ENCODE assay signal across 32 mouse cellular contexts in the genomic region with DNA sequence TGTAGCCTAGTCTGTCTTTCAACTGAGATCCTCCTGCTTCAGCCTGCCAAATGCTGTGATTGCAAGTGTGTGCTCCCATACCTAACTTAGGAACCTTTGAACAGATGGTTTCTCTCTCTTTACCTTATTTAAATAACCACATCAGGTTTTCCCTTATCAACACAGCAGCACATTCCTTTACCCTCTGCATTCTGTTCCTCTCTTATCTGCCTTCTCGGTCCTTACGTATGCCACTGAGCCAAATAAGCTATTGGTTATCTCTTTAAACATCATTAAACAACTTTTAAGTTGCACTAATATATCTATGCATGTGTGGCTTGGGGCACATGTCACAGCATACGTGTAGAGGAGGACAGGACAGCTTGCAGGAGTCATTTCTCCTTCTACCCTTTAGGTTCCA. TPM values are rescaled to one million over a fixed set of nuclear protein-coding genes. Genes with fewer than 3 reads are reported as not detected.
DNase-seq lines count a peak whose midpoint lies in the region; ATAC-seq and TF ChIP-seq lines count a peak whose summit lies in the region.
"Had no signal": no experiment of that assay in that cellular context is flagged by ENCODE, and none has a peak within 500 bp of the region (broad histone marks: within the 10 kb centered on the region; RNA-seq: fewer than 3 reads in every experiment).

No protein-coding gene starts in this region.

- no peaks in the 10 kb centered on the region for H3K9me3 ChIP-seq in stomach, embryonic 15.5 days
- no peaks in the 10 kb centered on the region for H3K9me3 ChIP-seq in stomach, postnatal 0 days (ENCODE audit: control insufficient read depth, low read length)
- H3K9me3 ChIP-seq in liver, embryonic 12.5 days (replicated peaks): no peaks in the 10 kb centered on the region
- no peaks in the 10 kb centered on the region for H3K9me3 ChIP-seq in liver, postnatal 0 days (ENCODE audit: low read length)
- H3K9me3 ChIP-seq: embryonic facial prominence, embryonic 13.5 days; heart, embryonic 12.5 days; hindbrain, embryonic 10.5 days; hindbrain, embryonic 15.5 days; kidney, embryonic 15.5 days; limb, embryonic 13.5 days; midbrain, embryonic 10.5 days; neural tube, embryonic 12.5 days had no signal

- TF ChIP-seq EP300 in stomach, postnatal 0 days (optimal IDR thresholded peaks at IDR 0.05): no peak
- peak; percentile 79 for TF ChIP-seq EP300 in liver, postnatal 0 days (IDR thresholded peaks at IDR 0.05; ENCODE audit: low read depth)

- ATAC-seq in stomach, embryonic 15.5 days (ENCODE audit: insufficient read depth, low FRiP score, low read depth): peak; percentile 18; the same call in 1 of the 2 replicates
- no peak for ATAC-seq in stomach, postnatal 0 days (ENCODE audit: low FRiP score, low TSS enrichment)
- peak; percentile 90 for ATAC-seq in liver, embryonic 12.5 days
- peak; percentile 66 for ATAC-seq in liver, postnatal 0 days
- ATAC-seq: forebrain, embryonic 16.5 days had no signal

- H3K27ac ChIP-seq in stomach, embryonic 15.5 days: no peak overlapping the region
- H3K27ac ChIP-seq in stomach, postnatal 0 days (replicated peaks): no peak overlapping the region
- H3K27ac ChIP-seq in liver, embryonic 12.5 days: 0 out of 2 replicates have a peak overlapping the region, but pooled peaks have one; percentile 18
- H3K27ac ChIP-seq in liver, postnatal 0 days (ENCODE audit: low read depth): no peak overlapping the region
- H3K27ac ChIP-seq: embryonic facial prominence, embryonic 13.5 days; gastrocnemius, adult 2 months; heart, adult 2 months; hindbrain, embryonic 10.5 days; hindbrain, embryonic 15.5 days; kidney, embryonic 15.5 days; layer of hippocampus, adult 2 months; limb, embryonic 13.5 days; macrophage; midbrain, embryonic 10.5 days; neural tube, embryonic 12.5 days had no signal

- no peak for DNase-seq in stomach, postnatal 0 days (ENCODE audit: low spot score)
- DNase-seq in liver, postnatal 0 days: no peak
- DNase-seq in kidney, postnatal 10 days: no peak
- DNase-seq in cerebellum, postnatal 25 days: no peak
- no peak for DNase-seq in urinary bladder, postnatal 14 days (ENCODE audit: low spot score)
- DNase-seq: adrenal gland, postnatal 25 days; cerebellum, adult 2 months; cerebellum, postnatal 36 days; gastrocnemius, adult 2 months; gastrocnemius, postnatal 36 days; heart, adult 2 months; kidney, adult 18-20 months; kidney, postnatal 36 days; lung, adult 2 months; lung, postnatal 10 days; right cerebral cortex, adult 18-20 months; right cerebral cortex, postnatal 4 days had no signal

- no peak overlapping the region for H3K9ac ChIP-seq in stomach, embryonic 15.5 days
- no peak overlapping the region for H3K9ac ChIP-seq in stomach, postnatal 0 days (ENCODE audit: low read length)
- H3K9ac ChIP-seq in liver, embryonic 12.5 days: no peak overlapping the region
- no peak overlapping the region for H3K9ac ChIP-seq in liver, postnatal 0 days (replicated peaks)
- H3K9ac ChIP-seq: embryonic facial prominence, embryonic 13.5 days; heart, embryonic 12.5 days; hindbrain, embryonic 15.5 days; kidney, embryonic 15.5 days; limb, embryonic 13.5 days; neural tube, embryonic 12.5 days had no signal

- no peak for TF ChIP-seq CTCF in stomach, postnatal 0 days (IDR thresholded peaks at IDR 0.05; ENCODE audit: low read depth)
- TF ChIP-seq CTCF in liver, postnatal 0 days (IDR thresholded peaks at IDR 0.05; ENCODE audit: low read depth): no peak

- H3K4me3 ChIP-seq in stomach, embryonic 15.5 days (replicated peaks): no peak overlapping the region
- H3K4me3 ChIP-seq in stomach, postnatal 0 days (ENCODE audit: low read depth, low read length): no peak overlapping the region
- H3K4me3 ChIP-seq in liver, embryonic 12.5 days: no peak overlapping the region
- H3K4me3 ChIP-seq in liver, postnatal 0 days (ENCODE audit: low read depth, low read length): no peak overlapping the region
- H3K4me3 ChIP-seq: embryonic facial prominence, embryonic 13.5 days; erythroblast, embryonic 14.5 days; gastrocnemius, adult 2 months; heart, adult 2 months; heart, embryonic 12.5 days; hindbrain, embryonic 10.5 days; hindbrain, embryonic 15.5 days; kidney, embryonic 15.5 days; layer of hippocampus, adult 2 months; limb, embryonic 13.5 days; midbrain, embryonic 10.5 days; myocyte; neural tube, embryonic 12.5 days had no signal

- H3K4me1 ChIP-seq in stomach, embryonic 15.5 days: no peaks in the 10 kb centered on the region
- H3K4me1 ChIP-seq in stomach, postnatal 0 days (replicated peaks; ENCODE audit: control insufficient read depth, insufficient read depth): no peaks in the 10 kb centered on the region
- H3K4me1 ChIP-seq in liver, embryonic 12.5 days: peaks cover 19% of the 10 kb centered on the region
- H3K4me1 ChIP-seq in liver, postnatal 0 days (ENCODE audit: insufficient read depth): 0 out of 2 replicates have a peak, but pooled peaks cover 3% of the 10 kb centered on the region
- H3K4me1 ChIP-seq: embryonic facial prominence, embryonic 13.5 days; heart, embryonic 12.5 days; hindbrain, embryonic 10.5 days; hindbrain, embryonic 15.5 days; kidney, embryonic 15.5 days; limb, embryonic 13.5 days; midbrain, embryonic 10.5 days; neural tube, embryonic 12.5 days had no signal

- H3K27me3 ChIP-seq in stomach, embryonic 15.5 days (replicated peaks): no peaks in the 10 kb centered on the region
- H3K27me3 ChIP-seq in stomach, postnatal 0 days (ENCODE audit: control insufficient read depth, insufficient read depth, low read length): no peaks in the 10 kb centered on the region
- no peaks in the 10 kb centered on the region for H3K27me3 ChIP-seq in liver, embryonic 12.5 days (replicated peaks)
- no peaks in the 10 kb centered on the region for H3K27me3 ChIP-seq in liver, postnatal 0 days (ENCODE audit: insufficient read depth, low read length)
- H3K27me3 ChIP-seq: embryonic facial prominence, embryonic 13.5 days; heart, embryonic 12.5 days; hindbrain, embryonic 15.5 days; kidney, embryonic 15.5 days; limb, embryonic 13.5 days; neural tube, embryonic 12.5 days had no signal

- no peaks in the 10 kb centered on the region for H3K36me3 ChIP-seq in stomach, embryonic 15.5 days
- H3K36me3 ChIP-seq in stomach, postnatal 0 days (ENCODE audit: control insufficient read depth, insufficient read depth, low read length): peaks cover 6% of the 10 kb centered on the region; the same call in 1 of the 2 replicates
- peaks cover 25% of the 10 kb centered on the region for H3K36me3 ChIP-seq in liver, embryonic 12.5 days
- H3K36me3 ChIP-seq in liver, postnatal 0 days (replicated peaks; ENCODE audit: insufficient read depth, low read length): peaks cover 9% of the 10 kb centered on the region; the same call in 1 of the 2 replicates
- H3K36me3 ChIP-seq: hindbrain, embryonic 15.5 days had no signal

- WGBS in stomach, embryonic 15.5 days: 69% methylated on average over 3 of the region's 3 CpGs
- WGBS in stomach, postnatal 0 days: 71% methylated on average over 3 of the region's 3 CpGs
- WGBS in liver, embryonic 12.5 days (ENCODE audit: insufficient replicate concordance): 17% methylated on average over 3 of the region's 3 CpGs
- 48% methylated on average over 3 of the region's 3 CpGs for WGBS in liver, postnatal 0 days (ENCODE audit: insufficient replicate concordance)

- H3K4me2 ChIP-seq in stomach, embryonic 15.5 days: no peak overlapping the region
- H3K4me2 ChIP-seq in stomach, postnatal 0 days (replicated peaks; ENCODE audit: low read depth): no peak overlapping the region
- 0 out of 2 replicates have a peak overlapping the region, but pooled peaks have one; percentile 9 for H3K4me2 ChIP-seq in liver, embryonic 12.5 days
- H3K4me2 ChIP-seq in liver, postnatal 0 days (ENCODE audit: low read depth, low read length): no peak overlapping the region
- H3K4me2 ChIP-seq: embryonic facial prominence, embryonic 13.5 days; heart, embryonic 12.5 days; hindbrain, embryonic 15.5 days; kidney, embryonic 15.5 days; limb, embryonic 13.5 days; neural tube, embryonic 12.5 days had no signal

RNA-seq across cellular contexts. Expression of gene Mettl8, which starts 18.4 kb away (rescaled TPM):
- 15.3 and 16.7 TPM in 2 replicates for polyA plus RNA-seq in stomach, embryonic 15.5 days (2015; fragmentation: Nextera tagmentation; extraction: Ambion mirVana)
- polyA plus RNA-seq in stomach, postnatal 0 days (2015; fragmentation: Nextera tagmentation; extraction: Ambion mirVana): 7.7 and 9.2 TPM in 2 replicates
- polyA plus RNA-seq in liver, embryonic 12.5 days (2016; fragmentation: Nextera tagmentation; extraction: Ambion mirVana): 13.4 and 13.6 TPM in 2 replicates
- polyA plus RNA-seq in liver, postnatal 0 days (2015; fragmentation: Nextera tagmentation; extraction: Ambion mirVana): 3.8 and 4.0 TPM in 2 replicates

RNA-seq across cellular contexts. Expression of gene Dcaf17, which starts 18.7 kb away (rescaled TPM):
- polyA plus RNA-seq in stomach, embryonic 15.5 days (2015; fragmentation: Nextera tagmentation; extraction: Ambion mirVana): 39.4 and 42.8 TPM in 2 replicates
- polyA plus RNA-seq in stomach, postnatal 0 days (2015; fragmentation: Nextera tagmentation; extraction: Ambion mirVana): 26.6 and 28.7 TPM in 2 replicates
- 21.4 and 23.1 TPM in 2 replicates for polyA plus RNA-seq in liver, embryonic 12.5 days (2016; fragmentation: Nextera tagmentation; extraction: Ambion mirVana)
- 10.8 and 11.8 TPM in 2 replicates for polyA plus RNA-seq in liver, postnatal 0 days (2015; fragmentation: Nextera tagmentation; extraction: Ambion mirVana)

RNA-seq across cellular contexts. Expression of gene Cybrd1, which starts 43.9 kb away (rescaled TPM):
- 7.5 and 7.8 TPM in 2 replicates for polyA plus RNA-seq in stomach, embryonic 15.5 days (2015; fragmentation: Nextera tagmentation; extraction: Ambion mirVana)
- polyA plus RNA-seq in stomach, postnatal 0 days (2015; fragmentation: Nextera tagmentation; extraction: Ambion mirVana): 10.2 and 13.0 TPM in 2 replicates
- polyA plus RNA-seq in liver, embryonic 12.5 days (2016; fragmentation: Nextera tagmentation; extraction: Ambion mirVana): 0.97 and 1.1 TPM in 2 replicates
- polyA plus RNA-seq in liver, postnatal 0 days (2015; fragmentation: Nextera tagmentation; extraction: Ambion mirVana): 0.20 and 0.22 TPM in 2 replicates
- polyA plus RNA-seq: erythroblast, embryonic 14.5 days had no signal
